Mouse (Mus musculus): ENCODE data around the gene Stab2.

Stab2 gene

DNA sequence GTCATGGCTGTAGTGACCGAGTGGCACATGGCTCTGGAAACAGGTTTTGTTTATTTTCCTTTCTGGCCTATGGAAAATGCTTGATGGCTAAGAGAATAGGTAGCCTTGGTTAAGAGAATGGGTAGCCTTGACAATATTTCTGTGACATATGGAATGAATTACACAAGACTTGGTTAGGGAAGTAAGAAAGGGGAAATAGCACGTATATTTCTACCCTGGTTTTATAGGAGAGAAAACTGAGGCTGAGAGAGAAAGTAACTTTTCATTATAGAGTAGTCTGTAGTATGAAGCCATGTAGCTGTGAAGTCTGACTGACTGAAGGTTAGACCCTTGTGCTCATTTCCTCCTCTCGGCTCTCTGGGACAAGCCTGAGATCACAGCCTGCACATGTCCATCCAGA, 180.9 kb downstream of the Stab2 start:
- CTCF ChIA-PET: no interaction called here

DNA sequence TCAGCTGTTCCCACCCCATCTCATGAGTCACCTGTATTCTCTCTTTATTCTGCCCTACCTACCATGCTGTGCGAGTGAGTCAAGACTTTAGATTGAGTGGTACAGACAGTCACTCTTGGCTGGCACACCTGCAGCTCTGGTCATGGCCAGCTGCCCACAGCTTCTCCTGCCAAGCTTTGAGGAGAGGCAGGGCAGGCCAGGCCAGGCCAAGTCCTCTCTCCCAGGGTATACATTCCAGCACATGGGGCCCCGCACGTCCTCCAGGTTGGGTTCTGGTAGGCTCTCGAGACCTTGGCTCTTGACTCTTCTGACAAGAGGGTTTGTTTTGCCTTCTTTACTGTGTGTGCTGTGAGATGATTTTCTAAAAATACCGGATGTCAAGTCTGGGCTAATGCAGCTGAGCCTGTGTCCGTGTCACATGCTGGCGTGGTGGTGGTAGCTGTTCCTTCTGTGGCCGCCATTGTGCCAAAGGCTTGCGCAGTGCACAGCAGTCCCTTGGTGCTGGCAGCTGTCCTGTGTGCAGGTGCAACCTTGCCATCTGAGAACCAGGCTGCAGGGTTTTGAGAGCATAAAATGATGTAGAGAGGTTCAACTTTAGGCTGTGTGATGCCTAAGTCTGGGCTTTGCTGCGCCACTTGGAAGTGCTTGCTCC, 181.8 kb downstream of the Stab2 start:
- CTCF ChIA-PET: no interaction called here

DNA sequence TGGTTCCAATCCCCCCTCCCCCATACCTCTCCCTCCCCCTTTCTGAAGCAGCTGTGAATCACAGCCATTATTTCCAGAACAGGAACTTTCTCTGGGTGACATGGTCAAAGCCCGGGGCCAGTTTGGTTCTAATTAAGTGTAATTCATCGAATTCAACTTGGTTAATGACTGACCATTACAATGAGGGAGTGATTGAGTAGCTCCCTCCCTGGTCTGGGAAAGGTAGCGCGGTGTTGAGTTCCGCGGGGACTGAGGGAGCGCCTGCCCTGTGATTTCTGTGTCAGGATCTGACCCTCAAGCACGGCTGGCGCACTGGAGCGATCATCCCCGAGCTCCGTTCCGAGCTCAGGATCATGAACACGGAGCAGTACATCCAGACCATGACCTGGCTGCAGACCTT, 183.0 kb downstream of the Stab2 start:
- CTCF ChIA-PET: no interaction called here

DNA sequence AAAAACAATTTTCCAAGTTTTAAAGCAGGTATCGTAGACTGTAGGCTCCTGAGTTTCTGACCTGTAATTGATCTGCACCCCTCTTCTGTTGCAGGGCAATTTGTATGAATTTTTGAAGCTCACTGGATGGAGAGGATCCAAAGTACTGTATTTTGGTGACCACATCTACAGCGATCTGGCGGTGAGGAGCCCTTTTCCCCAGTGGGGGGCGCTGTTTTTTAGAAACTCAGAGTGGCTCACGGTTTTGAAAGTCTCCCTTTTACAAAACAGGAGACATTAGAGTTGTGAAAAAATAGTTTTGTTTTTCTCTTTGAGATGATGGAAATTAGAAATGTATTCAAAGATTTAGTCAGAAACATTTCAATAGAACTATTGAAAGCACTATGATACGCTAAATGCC, 183.7 kb downstream of the Stab2 start:
- CTCF ChIA-PET: no interaction called here

DNA sequence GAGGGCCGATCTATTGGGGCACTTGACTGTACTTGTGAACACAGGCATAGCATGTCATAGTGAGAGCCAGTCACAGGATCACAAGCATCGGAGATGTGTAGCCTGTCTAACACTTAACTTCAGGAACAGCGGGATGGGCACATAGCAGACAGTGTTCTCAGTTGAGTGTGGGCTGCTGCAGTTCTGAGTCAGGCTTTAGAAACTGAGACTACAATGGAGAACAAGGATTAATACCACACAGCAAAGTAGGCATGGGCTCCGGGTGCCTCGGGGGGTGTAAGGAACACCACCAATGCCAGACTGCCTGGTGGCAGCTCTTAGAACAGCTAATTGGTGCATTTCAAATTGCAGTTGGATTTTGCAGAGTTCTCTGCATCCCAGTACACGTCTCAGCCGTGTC, 186.8 kb downstream of the Stab2 start:
- CTCF ChIA-PET: no interaction called here

- CTCF ChIA-PET: no interaction called here
These were observed 188.1 kb downstream of the Stab2 start for GRCm38 (mm10) chr10:86819649-86820165.

- CTCF ChIA-PET: no interaction called here
These were observed 192.7 kb downstream of the Stab2 start for GRCm38 (mm10) chr10:86815133-86815532.

DNA sequence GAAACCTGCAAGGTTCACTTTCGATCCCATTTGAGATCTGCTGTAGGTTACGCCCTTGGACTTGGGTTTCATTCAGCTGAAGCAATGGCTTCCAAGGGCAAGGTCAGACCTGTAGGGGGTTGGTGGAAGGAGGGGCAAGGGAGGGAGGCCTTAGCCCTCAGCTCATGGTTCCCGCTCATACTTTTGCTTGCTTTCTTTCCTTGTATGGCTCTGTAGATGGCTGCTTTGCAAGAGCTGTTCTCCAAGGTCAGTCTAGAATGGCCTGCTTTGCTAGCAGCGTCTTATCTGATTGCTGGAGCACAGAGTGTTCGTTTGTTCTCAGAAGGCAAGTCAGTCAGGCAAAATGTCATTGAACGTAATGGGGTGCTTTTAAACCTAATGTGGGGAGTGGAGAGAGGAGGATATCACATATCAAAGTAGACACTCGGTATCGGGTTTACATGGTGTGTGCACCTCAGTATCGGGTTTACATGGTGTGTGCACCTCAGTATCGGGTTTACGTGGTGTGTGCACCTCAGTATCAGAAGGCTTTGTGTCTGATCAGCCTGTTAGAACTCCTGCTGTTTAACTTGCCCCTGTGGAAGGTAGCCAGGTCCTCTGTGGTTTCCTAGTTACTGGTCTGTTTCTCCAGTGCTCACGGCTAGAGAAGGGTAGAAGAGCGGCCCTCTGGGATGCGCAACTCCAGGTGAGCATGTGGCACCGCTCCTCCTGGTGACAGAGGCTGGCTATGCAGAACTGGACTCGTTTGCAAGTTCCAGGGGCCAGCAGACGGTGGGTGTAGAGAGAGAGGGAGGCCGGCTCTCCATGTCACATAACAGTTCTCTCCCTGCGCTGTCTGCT, 193.3 kb downstream of the Stab2 start:
- CTCF ChIA-PET: no interaction called here

GRCm38 (mm10) chr10:86810612-86811011, 197.2 kb downstream of the Stab2 start:
- CTCF ChIA-PET: no interaction called here

DNA sequence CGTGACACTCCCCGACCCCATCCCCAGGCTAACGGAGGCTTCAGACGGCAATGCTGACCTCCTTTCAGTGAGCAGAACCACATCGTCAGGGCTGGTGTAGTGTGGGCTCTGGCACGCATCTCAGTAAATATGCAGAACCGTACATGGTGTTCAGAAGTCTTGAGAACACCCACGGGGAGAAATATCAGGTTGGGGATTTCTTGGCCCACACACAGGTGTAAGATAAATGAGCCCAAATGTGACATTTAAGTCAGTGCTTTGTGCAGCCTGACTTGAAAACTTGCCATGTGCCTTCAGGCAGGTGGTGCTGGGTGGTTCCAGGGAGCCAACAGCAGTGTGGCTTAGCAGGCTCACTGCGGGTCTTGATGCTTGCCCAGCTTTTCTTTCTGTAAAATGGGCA, 197.8 kb downstream of the Stab2 start:
- CTCF ChIA-PET: no interaction called here

DNA sequence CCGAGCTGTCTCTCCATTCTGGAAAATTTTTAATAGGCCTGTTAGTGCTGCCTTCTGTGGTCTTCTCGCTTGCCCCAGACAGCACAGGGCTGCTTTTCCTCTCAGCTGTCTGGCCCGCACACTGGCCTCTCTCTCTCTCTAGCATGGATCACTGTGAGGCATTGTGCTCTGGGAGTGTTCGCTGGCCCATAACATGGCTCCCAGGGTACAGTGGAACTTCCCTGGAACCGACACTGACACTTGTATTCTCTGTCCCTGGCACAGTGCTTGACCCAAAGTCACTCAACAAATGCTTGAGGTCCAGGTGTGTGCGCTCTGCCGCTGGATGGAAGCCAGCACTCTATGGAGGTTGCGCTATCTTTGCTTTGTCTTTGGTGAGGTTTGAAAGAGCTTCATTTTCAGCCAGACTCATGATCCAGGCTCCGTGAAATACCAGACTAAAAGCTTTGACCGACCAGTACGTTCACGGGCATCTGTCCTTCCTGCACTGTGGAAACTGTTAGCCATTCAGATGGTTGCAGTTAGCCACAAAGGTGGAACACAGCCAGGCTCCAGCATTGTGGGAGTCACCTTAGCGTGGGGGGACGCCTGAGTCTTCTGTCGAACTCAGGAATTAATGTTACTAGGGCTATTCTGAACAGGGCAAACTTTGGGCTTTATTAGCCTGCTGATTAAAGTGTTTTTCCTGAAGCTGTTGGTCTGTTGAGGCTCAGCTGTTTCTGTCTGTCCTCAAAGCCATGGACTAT, 199.6 kb downstream of the Stab2 start:
- CTCF ChIA-PET: no interaction called here

DNA sequence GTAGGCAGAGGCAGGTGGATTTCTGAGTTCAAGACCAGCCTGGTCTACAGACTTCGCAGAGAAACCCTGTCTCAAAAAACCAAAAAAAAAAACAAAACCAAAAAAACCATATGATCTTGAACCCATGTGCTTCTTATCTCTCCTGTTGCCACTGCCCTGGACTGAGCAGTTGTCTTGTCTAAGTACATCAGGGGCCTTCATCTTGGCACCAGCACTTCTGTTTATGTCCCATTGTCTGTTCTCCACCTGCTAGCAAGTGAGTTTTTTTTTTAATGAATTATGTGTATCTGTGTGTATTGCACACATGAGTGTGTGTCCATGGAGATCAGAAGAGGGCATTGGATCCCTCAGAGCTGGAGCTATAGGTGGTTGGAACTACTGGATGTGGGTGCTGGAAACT, 200.5 kb downstream of the Stab2 start:
- CTCF ChIA-PET: no interaction called here

DNA sequence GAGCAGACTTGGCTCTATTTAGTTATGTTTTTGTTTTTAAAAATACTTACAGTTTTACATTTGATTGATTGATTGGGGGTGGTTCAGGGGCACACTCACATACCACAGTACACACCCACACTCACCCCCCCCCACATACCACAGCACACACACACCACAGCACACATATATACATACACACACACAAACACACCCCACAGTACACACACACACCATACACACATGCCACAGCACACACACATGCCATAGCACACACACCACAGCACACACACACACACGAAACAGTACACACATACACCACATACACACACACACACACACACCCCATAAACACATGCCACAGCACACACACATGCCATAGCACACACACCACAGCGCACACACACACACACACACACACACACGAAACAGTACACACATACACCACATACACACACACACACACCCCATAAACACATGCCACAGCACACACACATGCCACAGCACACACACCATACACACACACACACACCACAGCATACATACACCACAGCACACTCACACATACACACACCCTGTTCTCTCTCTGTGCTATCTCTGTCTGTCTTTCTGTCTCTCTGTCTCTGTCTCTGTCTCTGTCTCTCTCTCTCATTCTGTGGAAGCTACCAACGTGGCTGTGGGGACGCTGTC, 211.6 kb downstream of the Stab2 start:
- CTCF ChIA-PET: no interaction called here

GRCm38 (mm10) chr10:86794794-86795535, 212.9 kb downstream of the Stab2 start:
- CTCF ChIA-PET: no interaction called here

- CTCF ChIA-PET: no interaction called here
These were observed 213.6 kb downstream of the Stab2 start for GRCm38 (mm10) chr10:86794196-86794595.

DNA sequence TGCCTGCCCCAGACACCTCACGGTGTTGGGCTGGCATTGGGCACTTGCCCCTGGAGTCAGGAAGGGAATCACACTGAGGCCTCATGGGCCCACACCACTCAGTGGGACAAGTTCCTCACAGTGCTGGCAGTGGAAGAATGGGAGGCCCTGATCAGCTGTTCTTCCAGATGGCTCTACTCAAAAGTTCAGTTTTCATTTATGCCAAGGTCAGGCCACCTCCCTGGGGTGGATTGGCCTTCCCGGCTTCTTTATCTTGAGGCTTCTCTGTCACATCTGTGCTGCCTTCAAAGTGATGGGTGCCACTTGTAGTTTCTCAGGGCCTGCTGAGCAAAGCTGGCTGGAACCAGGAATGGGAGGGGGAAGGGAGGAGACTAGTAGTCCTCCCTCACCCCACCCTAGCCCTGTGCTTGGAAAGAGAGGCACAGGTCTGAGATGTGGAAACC, 214.3 kb downstream of the Stab2 start:
- CTCF ChIA-PET: no interaction called here

DNA sequence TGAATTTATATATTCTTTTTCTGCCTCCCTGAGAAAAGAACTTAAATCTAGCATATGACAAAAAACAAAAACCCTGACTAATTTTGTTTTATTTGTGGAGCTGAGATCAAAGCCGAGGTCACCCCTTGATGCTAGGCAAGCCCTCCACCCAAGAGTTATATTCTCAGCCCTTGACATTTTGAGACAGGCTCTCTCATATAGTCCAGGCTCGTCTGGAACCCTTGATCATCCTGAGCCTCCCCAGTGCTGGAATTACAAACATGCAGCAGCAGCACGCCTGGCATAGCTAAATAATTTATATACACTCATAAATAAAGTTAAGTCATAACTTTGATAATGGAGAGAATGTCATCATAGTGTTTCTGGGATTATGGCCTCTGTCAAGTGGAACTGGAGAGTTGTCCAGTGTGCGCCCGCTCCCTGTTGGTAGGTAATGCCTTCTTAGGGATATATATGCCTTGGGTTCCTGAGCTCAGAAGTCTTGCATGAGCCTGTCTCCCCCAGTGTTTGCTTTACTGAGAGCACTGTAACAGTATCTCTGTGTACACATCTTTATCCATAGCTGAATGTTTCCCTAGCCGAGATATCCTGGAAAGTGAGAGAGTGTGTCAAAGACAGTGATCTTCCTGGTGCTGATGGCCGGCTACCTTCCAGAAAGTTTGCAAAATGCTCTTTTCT, 216.2 kb downstream of the Stab2 start:
- CTCF ChIA-PET: no interaction called here

Measured in spleen, embryonic (tissue).